Mouse (Mus musculus) olfactory bulb, adult 2 months (tissue): ENCODE measurements at regions not wholly inside any gene's neighbourhood (a gene's known extent, or its start where the extent isn't known, plus 50 kb on each side); places are given as distances from the start of the nearest gene placed in this dataset.

Source experiments
- CTCF ChIP-seq: fragments of 200-500 bp; IDR thresholded peaks from 2 replicates; pipeline ENCODE4 v1.5.1; 2012; ENCODE audit warnings: low read depth, mild to moderate bottlenecking, low read length, moderate library complexity; ENCODE audit not compliant: insufficient read depth
- POLR2A ChIP-seq: fragments of 200-500 bp; IDR thresholded peaks from 2 replicates; pipeline ENCODE4 v1.6.1; 2012; ENCODE audit warnings: mild to moderate bottlenecking, low read depth, low read length, moderate library complexity; ENCODE audit not compliant: insufficient read depth

DNA sequence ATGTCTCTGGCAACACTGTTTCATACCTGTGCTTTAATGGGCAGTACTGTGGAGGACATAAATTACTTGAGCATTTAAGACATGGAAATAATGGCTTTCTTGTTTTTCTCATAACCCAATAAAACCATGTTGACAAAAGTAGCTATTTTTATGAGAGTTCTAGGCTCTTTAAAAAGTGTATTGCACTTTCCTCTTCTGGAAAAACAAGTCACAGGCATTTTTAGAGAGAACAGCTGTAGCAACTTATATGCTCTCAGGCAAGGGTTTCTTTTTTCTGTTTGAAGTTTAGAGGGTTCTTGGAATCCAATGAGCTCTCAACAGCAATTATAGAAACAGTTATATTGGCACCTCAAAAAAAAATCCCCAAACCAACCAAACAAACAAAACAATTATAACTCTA, 153.6 kb downstream of the Ackr3 start:
- no peak for TF ChIP-seq POLR2A
- no peak for TF ChIP-seq CTCF
